Mouse (Mus musculus): ENCODE data around the gene Plekho1. TPM values are rescaled to one million over a fixed set of nuclear protein-coding genes. Genes with fewer than 3 reads are reported as not detected.

Gene Plekho1
- total RNA-seq, 2 experiments from 2014 or later = 111 to 118 TPM

DNA sequence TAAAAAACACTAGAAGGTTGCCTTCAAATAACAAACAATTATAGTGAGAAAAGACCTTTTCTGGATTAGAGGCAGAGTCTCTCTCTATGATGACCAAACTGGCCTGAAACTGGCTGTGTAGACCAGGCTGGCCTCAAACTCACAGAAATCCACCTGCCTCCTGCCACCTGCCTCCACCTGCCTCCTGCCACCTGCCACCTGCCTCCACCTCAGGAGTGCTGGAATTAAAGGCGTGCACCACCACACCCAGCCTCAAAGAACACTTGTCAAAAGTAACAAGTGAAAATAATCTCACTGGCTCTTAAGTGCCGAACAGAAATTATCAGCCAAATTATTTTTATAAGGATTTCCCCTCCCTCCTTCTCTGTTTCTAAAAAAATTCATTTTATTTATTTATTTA lies 19.9 kb upstream of the Plekho1 start:
- DNase-seq = no peak
- intact Hi-C loops (cut with DNase I) = no loop called here

- no peak for DNase-seq
- intact Hi-C loops (cut with DNase I) = no loop called here
Observed at GRCm38 (mm10) chr3:96012805-96013204, 17.0 kb upstream of the Plekho1 start.

- intact Hi-C loops (cut with DNase I) = no loop called here
- no peak for DNase-seq
Observed at GRCm38 (mm10) chr3:96008463-96008862, 12.7 kb upstream of the Plekho1 start.

DNA sequence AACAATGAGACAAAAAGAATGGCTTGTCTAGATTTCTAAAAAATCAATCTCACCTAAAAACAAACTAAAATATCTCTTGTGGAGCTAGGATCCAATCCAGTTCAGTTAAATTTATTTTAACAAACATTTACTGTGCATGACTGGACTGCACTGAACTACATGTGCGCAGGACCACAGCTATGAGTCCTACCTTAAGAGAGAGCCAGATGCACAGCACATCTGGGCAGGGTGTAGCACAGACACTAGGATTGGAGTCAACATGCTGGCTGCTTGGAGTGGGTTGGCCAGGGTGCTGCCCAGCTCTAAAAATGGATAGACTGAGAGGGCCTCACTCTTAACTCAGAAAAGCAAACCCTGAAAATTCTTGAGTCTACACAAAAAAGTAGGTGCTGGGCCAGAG lies 5.8 kb upstream of the Plekho1 start:
- intact Hi-C loops (cut with DNase I) = loop anchor here (5.0 kb wide), 1 partner anchor 36 kb away; no protein-coding TSS in a partner anchor
- no peak for DNase-seq

GRCm38 (mm10) chr3:96000921-96001501 lies 5.2 kb upstream of the Plekho1 start:
- intact Hi-C loops (cut with DNase I) = loop anchor here (5.0 kb wide), 1 partner anchor 36 kb away; no protein-coding TSS in a partner anchor
- peak; percentile 53 to 59 for DNase-seq

- peak; percentile 60 to 61 for DNase-seq
- intact Hi-C loops (cut with DNase I) = loop anchor here (5.0 kb wide), 1 partner anchor 37 kb away; no protein-coding TSS in a partner anchor
Observed at GRCm38 (mm10) chr3:96000080-96000632, 4.4 kb upstream of the Plekho1 start.

DNA sequence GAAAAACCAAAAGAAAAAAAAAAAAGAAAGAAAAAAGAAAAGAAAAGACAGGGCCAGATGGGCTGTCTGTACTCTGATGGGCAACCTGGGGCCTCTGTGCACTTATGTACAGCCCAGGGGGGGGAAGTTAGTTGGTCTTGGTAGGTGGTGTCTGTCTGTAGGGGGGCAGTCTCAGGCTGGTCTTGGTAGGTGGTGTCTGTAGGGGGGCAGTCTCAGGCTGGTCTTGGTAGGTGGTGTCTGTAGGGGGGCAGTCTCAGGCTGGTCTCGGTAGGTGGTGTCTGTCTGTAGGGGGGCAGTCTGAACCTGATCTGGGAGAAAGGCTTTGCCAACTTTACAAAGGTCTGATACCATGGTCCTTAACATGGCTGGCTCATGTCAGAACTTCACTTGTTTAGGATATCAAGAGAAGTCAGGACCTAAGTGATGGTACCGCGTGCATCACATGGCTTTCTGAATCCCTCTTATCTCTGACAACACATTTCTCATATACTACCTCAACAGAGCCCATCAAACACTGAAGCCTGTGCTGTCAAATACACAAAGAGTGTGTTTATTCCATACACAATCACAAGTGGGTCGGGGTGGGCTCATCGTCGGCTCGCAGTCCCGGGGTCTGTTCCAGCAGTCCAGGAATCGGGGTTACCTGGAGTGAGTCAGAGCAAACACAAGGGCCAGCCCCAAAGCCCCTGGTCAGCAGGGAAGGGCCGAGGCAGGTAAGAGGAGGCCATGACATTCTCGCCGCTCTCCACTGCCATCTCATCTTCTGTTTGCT lies 3.7 kb upstream of the Plekho1 start:
- DNase-seq = no peak
- intact Hi-C loops (cut with DNase I) = loop anchor here (5.0 kb wide), 2 partner anchors 38 to 53 kb away; no protein-coding TSS in a partner anchor

DNA sequence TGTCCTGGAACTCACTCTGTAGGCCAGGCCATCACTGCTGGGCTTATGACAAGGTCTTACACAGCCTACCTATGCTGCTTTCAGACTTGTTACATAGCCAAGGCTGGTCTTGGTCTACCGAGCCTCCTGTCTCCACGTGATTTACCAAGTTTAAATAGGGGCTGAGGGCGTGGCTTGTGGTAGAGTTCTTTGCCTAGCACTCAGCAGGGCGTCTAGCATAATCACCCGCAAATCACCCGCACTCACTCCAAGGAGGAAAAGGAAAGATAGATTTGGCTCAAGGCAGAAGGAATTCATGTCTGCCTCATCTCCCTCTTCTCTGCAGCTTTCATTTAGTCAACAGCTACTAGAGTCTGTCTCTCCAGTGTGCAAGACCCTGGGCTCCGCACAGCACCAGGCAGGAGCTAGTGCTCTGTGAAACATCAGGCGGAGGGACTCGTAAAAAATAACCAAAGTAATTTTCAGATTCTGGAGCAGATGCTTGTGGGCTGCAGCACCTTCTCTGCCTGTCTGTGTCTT lies 1.5 kb upstream of the Plekho1 start:
- intact Hi-C loops (cut with DNase I) = loop anchor here (5.0 kb wide), 1 partner anchor 55 kb away; no protein-coding TSS in a partner anchor
- DNase-seq = peak in 1 of 2 experiments; percentile 51

DNA sequence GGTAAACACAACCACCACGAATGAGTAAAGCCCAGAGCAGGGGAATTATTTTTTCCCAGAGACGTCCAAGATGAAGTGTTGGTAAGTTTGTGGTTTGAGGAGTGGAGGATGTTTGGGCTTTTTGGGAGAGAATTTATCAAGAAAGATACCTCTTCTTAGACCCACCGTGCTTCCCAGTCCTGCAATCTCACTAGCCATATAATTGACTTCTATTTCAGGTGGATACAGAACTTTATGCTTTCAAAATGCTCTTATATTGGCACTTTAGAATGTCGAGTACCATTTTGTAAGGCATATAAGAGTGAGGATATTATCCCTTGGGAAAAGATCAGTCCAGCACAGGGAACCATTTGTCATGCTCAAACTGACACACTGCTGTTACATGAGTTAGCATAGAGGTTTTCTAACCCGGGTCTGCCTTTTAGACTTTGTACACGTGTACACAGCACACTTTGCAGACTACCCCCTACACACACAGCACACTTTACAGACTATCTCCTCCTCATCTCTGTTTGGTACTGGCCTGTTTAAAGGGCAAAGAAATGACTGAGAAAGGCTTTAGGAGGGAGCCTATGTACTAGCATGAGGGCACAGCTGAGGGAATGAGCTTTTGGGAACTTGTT lies 761 bp upstream of the Plekho1 start:
- intact Hi-C loops (cut with DNase I) = loop anchor here (5.0 kb wide), 1 partner anchor 56 kb away; no protein-coding TSS in a partner anchor
- DNase-seq = peak in 1 of 2 experiments; percentile 14

DNA sequence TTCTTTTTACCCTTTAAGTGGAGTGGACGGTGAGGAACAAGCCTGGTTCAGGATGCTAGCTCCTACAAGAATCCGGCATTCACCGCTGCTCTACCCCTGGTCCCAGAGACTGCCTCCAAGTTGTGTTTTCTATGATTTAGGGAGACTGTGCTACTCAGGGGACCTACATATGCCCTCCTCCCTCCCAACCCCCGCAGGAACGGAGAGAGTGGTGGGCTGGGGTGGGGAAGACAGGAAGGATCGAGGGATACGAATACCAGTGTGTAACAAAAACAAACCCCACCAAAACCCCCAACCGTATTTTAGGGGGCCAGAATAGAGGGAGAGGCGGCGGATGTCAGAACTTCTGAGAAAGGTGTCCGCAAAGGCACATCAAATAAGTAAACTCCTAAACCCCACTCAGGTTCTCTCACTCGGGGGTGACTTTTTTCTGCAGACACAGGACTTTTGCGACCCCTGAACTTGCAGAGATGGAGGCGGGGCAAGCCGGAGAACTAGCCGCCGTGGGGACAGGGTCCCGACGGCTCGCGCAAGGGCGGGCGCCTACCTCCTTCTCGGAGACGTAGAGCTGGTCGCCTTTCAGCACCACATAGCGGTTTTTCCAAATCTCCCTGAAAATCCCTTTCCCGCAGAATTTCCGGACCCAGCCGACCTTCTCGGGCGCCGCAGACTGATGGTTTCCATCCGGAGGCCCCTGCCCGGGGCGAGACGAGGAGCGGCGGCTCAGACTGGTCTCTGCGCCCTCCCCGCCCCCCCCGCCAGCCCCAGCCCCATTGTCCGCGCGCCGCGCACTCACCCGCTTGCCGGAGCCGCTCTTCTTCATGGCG lies 613 bp downstream of the Plekho1 start:
- peak; percentile 66 to 70 for DNase-seq

GRCm38 (mm10) chr3:95994381-95994846 lies 1.4 kb downstream of the Plekho1 start:
- intact Hi-C loops (cut with DNase I) = no loop called here
- DNase-seq = peak; percentile 60 to 64

More for the DNA sequence above, 613 bp downstream of the Plekho1 start:
- intact Hi-C loops (cut with DNase I) = loop anchor here (5.0 kb wide), 1 partner anchor 57 kb away; no protein-coding TSS in a partner anchor

- peak; percentile 65 to 75 for DNase-seq
- intact Hi-C loops (cut with DNase I) = no loop called here
Observed at GRCm38 (mm10) chr3:95993881-95994280, 1.9 kb downstream of the Plekho1 start.

GRCm38 (mm10) chr3:95992990-95993603 lies 2.7 kb downstream of the Plekho1 start:
- no peak for DNase-seq
- intact Hi-C loops (cut with DNase I) = no loop called here

DNA sequence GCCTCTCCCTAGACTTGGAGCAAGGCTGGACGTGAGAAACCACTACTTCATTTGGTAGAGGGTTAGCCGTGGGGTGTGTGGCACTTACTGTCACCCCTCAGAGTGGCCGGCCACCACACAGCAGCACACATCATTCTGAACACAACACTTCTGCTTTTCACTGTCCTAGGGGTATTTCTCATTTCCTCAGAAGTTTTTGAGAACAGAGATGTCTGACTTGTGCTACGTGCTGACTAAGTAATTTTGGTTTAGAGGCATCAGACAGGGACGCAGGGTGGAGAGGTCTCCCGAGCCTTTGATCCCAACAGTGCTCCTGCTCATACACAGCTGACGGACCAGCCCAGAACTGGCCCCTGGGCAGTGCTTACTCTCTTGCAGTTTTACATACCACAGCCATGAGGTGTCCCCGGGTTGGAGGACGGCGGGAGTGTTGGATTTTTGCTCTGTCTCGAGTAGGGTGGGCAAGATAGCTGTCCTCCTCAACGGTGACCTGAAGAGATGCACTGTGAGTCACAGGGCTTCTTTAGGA lies 5.3 kb downstream of the Plekho1 start:
- DNase-seq = peak in 1 of 2 experiments; percentile 21
- intact Hi-C loops (cut with DNase I) = no loop called here

GRCm38 (mm10) chr3:95988969-95989368 lies 6.8 kb downstream of the Plekho1 start:
- intact Hi-C loops (cut with DNase I) = no loop called here

GRCm38 (mm10) chr3:95988138-95988537 lies 7.7 kb downstream of the Plekho1 start:
- no peak for DNase-seq
- intact Hi-C loops (cut with DNase I) = no loop called here

More at GRCm38 (mm10) chr3:95988969-95989368, 6.8 kb downstream of the Plekho1 start:
- no peak for DNase-seq

DNA sequence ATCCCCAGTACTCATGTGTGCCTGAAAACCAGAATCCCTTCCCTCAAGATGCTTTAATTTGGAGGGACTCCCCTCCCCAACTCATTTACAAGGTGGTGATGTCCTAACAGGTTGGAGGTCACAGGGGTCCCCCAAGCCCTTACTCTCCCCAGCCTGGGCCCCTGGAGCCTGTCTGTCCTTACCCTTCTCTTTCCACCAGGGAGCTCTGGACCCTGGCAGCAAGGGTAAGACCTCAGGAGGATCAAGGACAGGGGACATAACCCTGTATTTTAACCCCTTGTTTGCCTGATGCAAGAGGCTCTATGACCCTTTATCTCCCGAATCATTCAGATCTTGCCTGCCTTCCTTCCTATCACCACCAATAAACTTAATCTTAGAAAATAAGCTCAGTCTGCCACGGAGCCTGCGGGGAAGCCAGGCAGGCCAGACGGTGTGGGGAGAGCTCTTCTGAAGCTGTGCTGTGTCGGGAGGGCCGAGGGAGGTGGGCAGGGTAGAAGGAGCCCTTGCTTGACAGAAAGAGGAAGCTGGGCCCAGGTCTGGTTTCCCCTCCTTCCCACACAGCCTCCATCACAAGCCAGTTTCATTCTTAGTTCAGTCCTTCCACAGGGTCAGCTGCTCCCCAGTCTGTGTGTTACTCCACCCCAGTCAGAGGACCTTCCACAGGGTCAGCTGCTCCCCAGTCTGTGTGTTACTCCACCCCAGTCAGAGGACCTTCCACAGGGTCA lies 8.3 kb downstream of the Plekho1 start:
- intact Hi-C loops (cut with DNase I) = no loop called here
- no peak for DNase-seq

- no peak for DNase-seq
- intact Hi-C loops (cut with DNase I) = no loop called here
Observed at GRCm38 (mm10) chr3:95986984-95987383, 8.8 kb downstream of the Plekho1 start.
